Mouse (Mus musculus): Measurements from ENCODE around the gene Sars2. TPM values are rescaled to one million over a fixed set of nuclear protein-coding genes. Genes with fewer than 3 reads are reported as not detected.

Gene Sars2
- total and polyA plus RNA-seq, 3 experiments: 10.5 to 24.9 (median 17.1) TPM

DNA sequence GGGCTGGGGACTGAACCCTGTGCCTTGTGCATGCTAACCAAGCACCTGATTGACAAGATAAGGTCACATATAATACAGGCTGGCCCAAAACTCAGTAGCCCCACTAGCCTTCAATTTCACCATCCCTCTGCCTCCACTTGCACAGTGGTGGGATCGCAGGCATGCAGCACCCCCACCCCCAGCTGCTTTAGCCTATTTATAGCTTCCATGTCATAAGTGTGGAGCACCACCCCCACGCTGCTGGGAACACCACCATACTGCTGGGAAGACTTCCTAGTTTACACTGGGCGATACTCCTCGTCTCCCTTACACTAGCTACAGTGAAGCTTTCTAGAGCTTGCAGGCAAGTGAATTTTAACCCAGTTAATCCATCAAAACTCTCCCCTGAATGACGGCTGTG, 27.1 kb upstream of the Sars2 start:
- TF ChIP-seq ETS1 (conservative IDR thresholded peaks at IDR 0.05; ENCODE audit: low read depth, low read length) (no peak), BHLHE40 (IDR thresholded peaks at IDR 0.05; ENCODE audit: low read depth, low read length) (no peak), JUND (conservative IDR thresholded peaks at IDR 0.05; ENCODE audit: low read depth, low read length) (no peak), E2F4 (IDR thresholded peaks at IDR 0.05; ENCODE audit: insufficient replicate concordance, low read depth, low read length) (no peak), TCF12 (IDR thresholded peaks at IDR 0.05; ENCODE audit: low read depth, low read length) (no peak), MXI1 (IDR thresholded peaks at IDR 0.05; ENCODE audit: low read depth, low read length) (no peak), MEF2A (IDR thresholded peaks at IDR 0.05; ENCODE audit: borderline replicate concordance, low read depth, low read length) (no peak), CTCF (conservative IDR thresholded peaks at IDR 0.05 in 1 of 2, IDR thresholded peaks at IDR 0.05 in 1 of 2; ENCODE audit: low read depth in 2 of 2, low read length in 2 of 2) (no peak), USF2 (conservative IDR thresholded peaks at IDR 0.05; ENCODE audit: low read depth, low read length) (no peak), JUN (IDR thresholded peaks at IDR 0.05; ENCODE audit: insufficient read depth, low read depth, low read length) (no peak), NRF1 (IDR thresholded peaks at IDR 0.05; ENCODE audit: low read depth, low read length) (no peak), ZNF384 (IDR thresholded peaks at IDR 0.05; ENCODE audit: low read depth, low read length) (no peak)
- Histone ChIP-seq H3K4me2 (ENCODE audit: insufficient read depth, low read depth, poor library complexity, severe bottlenecking) (no peak overlapping the region), H3K9ac (ENCODE audit: insufficient read depth, low read depth) (no peak overlapping the region), H3K36me3 (replicated peaks in 1 of 2; ENCODE audit: control insufficient read depth in 1 of 2, insufficient read depth in 1 of 2, low read length in 1 of 2) (no peaks in the 10 kb centered on the region), H3K9me3 (replicated peaks; ENCODE audit: low read length) (no peaks in the 10 kb centered on the region), H3K27ac (ENCODE audit: insufficient read depth, low read depth) (no peak overlapping the region), H3K27me3 (replicated peaks) (no peaks in the 10 kb centered on the region), H3K79me2 (replicated peaks; ENCODE audit: control insufficient read depth, extremely low read depth, insufficient read depth, poor library complexity, severe bottlenecking) (no peaks in the 10 kb centered on the region), H3K4me3 (replicated peaks in 1 of 3; ENCODE audit: low read depth in 2 of 3, low read length in 2 of 3, poor library complexity in 1 of 3) (no peak overlapping the region), H3K4me1 (ENCODE audit: control insufficient read depth in 1 of 2, insufficient read depth in 2 of 2) (peaks cover 2 to 16% of the 10 kb centered on the region in 2 experiments; a peak in 2 of 4 replicates)
- DNase-seq (ENCODE audit: extremely low read depth): no peak
- in situ Hi-C loops (cut with MboI; ENCODE audit: low pct_ligation_motif_present, low pct_unique_long_range_greater_than_20kb, low sequenced_read_pairs) (no loop called here), dilution Hi-C loops (cut with MboI; ENCODE audit: extremely low pct_ligation_motif_present, extremely low pct_unique_long_range_greater_than_20kb, low sequenced_read_pairs) (no loop called here)

- no peak for TF ChIP-seq JUN (IDR thresholded peaks at IDR 0.05; ENCODE audit: insufficient read depth, low read depth, low read length)
- TF ChIP-seq IRF4 (IDR thresholded peaks at IDR 0.05; ENCODE audit: low read depth, low read length): no peak
- TF ChIP-seq JUND (conservative IDR thresholded peaks at IDR 0.05; ENCODE audit: low read depth, low read length): no peak
- no peak for TF ChIP-seq NELFE (IDR thresholded peaks at IDR 0.05; ENCODE audit: low read depth, low read length)
- no peak for TF ChIP-seq POLR2AphosphoS2 (IDR thresholded peaks at IDR 0.05; ENCODE audit: low read depth, low read length)
- no peak for TF ChIP-seq ELF1 (IDR thresholded peaks at IDR 0.05; ENCODE audit: low read depth, low read length)
- no peak for TF ChIP-seq KAT2A (IDR thresholded peaks at IDR 0.05; ENCODE audit: insufficient replicate concordance, low read length)
- no peak for TF ChIP-seq HCFC1 (IDR thresholded peaks at IDR 0.05; ENCODE audit: low read depth, low read length)
- no peak for TF ChIP-seq TBP (conservative IDR thresholded peaks at IDR 0.05; ENCODE audit: low read depth, low read length)
- no peak for TF ChIP-seq RAD21 (IDR thresholded peaks at IDR 0.05; ENCODE audit: low read depth, low read length)
- H3K36me3 ChIP-seq (replicated peaks in 1 of 2; ENCODE audit: control insufficient read depth in 1 of 2, insufficient read depth in 1 of 2, low read length in 1 of 2): no peaks in the 10 kb centered on the region
- H3K27me3 ChIP-seq (replicated peaks): no peaks in the 10 kb centered on the region
- no peak for DNase-seq (ENCODE audit: extremely low read depth)
- in situ Hi-C loops (cut with MboI; ENCODE audit: low pct_ligation_motif_present, low pct_unique_long_range_greater_than_20kb, low sequenced_read_pairs) (no loop called here), dilution Hi-C loops (cut with MboI; ENCODE audit: extremely low pct_ligation_motif_present, extremely low pct_unique_long_range_greater_than_20kb, low sequenced_read_pairs) (no loop called here)
- no peaks in the 10 kb centered on the region for H3K79me2 ChIP-seq (replicated peaks; ENCODE audit: control insufficient read depth, extremely low read depth, insufficient read depth, poor library complexity, severe bottlenecking)
- peaks cover 2 to 14% of the 10 kb centered on the region in 2 experiments; a peak in 2 of 4 replicates for H3K4me1 ChIP-seq (ENCODE audit: control insufficient read depth in 1 of 2, insufficient read depth in 2 of 2)
- H3K4me2 ChIP-seq (ENCODE audit: insufficient read depth, low read depth, poor library complexity, severe bottlenecking): no peak overlapping the region
- H3K9me3 ChIP-seq (replicated peaks; ENCODE audit: low read length): no peaks in the 10 kb centered on the region
- no peak overlapping the region for H3K4me3 ChIP-seq (replicated peaks in 1 of 3; ENCODE audit: low read depth in 2 of 3, low read length in 2 of 3, poor library complexity in 1 of 3)
- H3K9ac ChIP-seq (ENCODE audit: insufficient read depth, low read depth): no peak overlapping the region
- no peak overlapping the region for H3K27ac ChIP-seq (ENCODE audit: insufficient read depth, low read depth)
Observed at GRCm38 (mm10) chr7:28715598-28715997, 26.2 kb upstream of the Sars2 start.

Data from CH12.LX (cell line).